Mouse (Mus musculus) heart, embryonic 13.5 days (tissue): ENCODE measurements around the gene Dpf3. TPM values are rescaled to one million over a fixed set of nuclear protein-coding genes. Genes with fewer than 3 reads are reported as not detected.

Source experiments
- ATAC-seq: fragments of 200-750 bp; cut with Nextera tagmentation; 2 replicates; pipeline ENCODE4 v1.8.0; 2017; ENCODE audit warnings: moderate TSS enrichment; ENCODE audit not compliant: insufficient number of reproducible peaks, low FRiP score, low TSS enrichment; ENCODE audit errors: extremely low read depth
- H3K27ac ChIP-seq: fragments of 300-500 bp; sonication (generic); replicated peaks from 2 replicates; pipeline ENCODE4 v1.5.1; 2015; ENCODE audit warnings: moderate library complexity, mild to moderate bottlenecking, inconsistent platforms
- H3K27me3 ChIP-seq: fragments of 300-500 bp; sonication (generic); replicated peaks from 2 replicates; pipeline ENCODE4 v1.6.1; 2015; ENCODE audit warnings: mild to moderate bottlenecking, inconsistent platforms
- H3K36me3 ChIP-seq: fragments of 300-500 bp; sonication (generic); 2 replicates; pipeline ENCODE4 v1.6.1; 2015; ENCODE audit warnings: mild to moderate bottlenecking, inconsistent platforms
- H3K4me1 ChIP-seq: fragments of 300-500 bp; sonication (generic); 2 replicates; pipeline ENCODE4 v1.6.1; 2015; ENCODE audit warnings: inconsistent platforms
- H3K4me2 ChIP-seq: fragments of 300-500 bp; sonication (generic); 2 replicates; pipeline ENCODE4 v1.6.1; 2015; ENCODE audit warnings: inconsistent platforms, mild to moderate bottlenecking, moderate library complexity
- H3K4me3 ChIP-seq: fragments of 300-500 bp; sonication (generic); 2 replicates; pipeline ENCODE4 v1.5.1; 2015; ENCODE audit warnings: moderate library complexity, mild to moderate bottlenecking, inconsistent platforms
- H3K9ac ChIP-seq: fragments of 300-500 bp; sonication (generic); 2 replicates; pipeline ENCODE4 v1.6.1; 2015; ENCODE audit warnings: inconsistent platforms, mild to moderate bottlenecking, moderate library complexity
- H3K9me3 ChIP-seq: fragments of 300-500 bp; sonication (generic); 2 replicates; pipeline ENCODE4 v1.6.1; 2016; ENCODE audit warnings: inconsistent platforms
- WGBS: fragments of 180-500 bp; shearing (Covaris S2); methylation state at CpG from one replicate; pipeline ENCODE4 v1.1.7; 2015; ENCODE audit warnings: mixed read lengths; 5-methylcytosine and 5-hydroxymethylcytosine counted together
- polyA plus RNA-seq: library from polyadenylated mRNA; unstranded; fragments of >200 nt; fragmentation: Nextera tagmentation; extraction: Ambion mirVana; gene quantifications from 2 replicates; pipeline ENCODE4 v1.2.1, GENCODE M21; 2015

Gene Dpf3
- polyA plus RNA-seq, 1 experiment from 2014 or later: 18.8 TPM

GRCm38 (mm10) chr12:83235781-83236180 lies 251.7 kb downstream of the Dpf3 start:
- no peak overlapping the region for H3K4me2 ChIP-seq
- ATAC-seq: no peak
- 88% methylated on average over 6 of the region's 6 CpGs for WGBS
- no peak overlapping the region for H3K27ac ChIP-seq
- H3K36me3 ChIP-seq: no peaks in the 10 kb centered on the region
- H3K4me1 ChIP-seq: peaks cover 31% of the 10 kb centered on the region
- no peak overlapping the region for H3K4me3 ChIP-seq
- no peak overlapping the region for H3K9ac ChIP-seq
- 0 out of 2 replicates have a peak, but pooled peaks cover 5% of the 10 kb centered on the region for H3K9me3 ChIP-seq
- no peaks in the 10 kb centered on the region for H3K27me3 ChIP-seq

- Histone ChIP-seq H3K27ac (no peak overlapping the region), H3K9me3 (0 out of 2 replicates have a peak, but pooled peaks cover 8% of the 10 kb centered on the region), H3K4me2 (no peak overlapping the region), H3K4me3 (no peak overlapping the region), H3K27me3 (no peaks in the 10 kb centered on the region), H3K9ac (no peak overlapping the region), H3K4me1 (peaks cover 23% of the 10 kb centered on the region), H3K36me3 (no peaks in the 10 kb centered on the region)
- ATAC-seq: no peak
- 47% methylated on average over 2 of the region's 2 CpGs for WGBS
Measured at GRCm38 (mm10) chr12:83234981-83235380, 252.5 kb downstream of the Dpf3 start.

GRCm38 (mm10) chr12:83233651-83234050 lies 253.9 kb downstream of the Dpf3 start:
- no peak for ATAC-seq
- no peaks in the 10 kb centered on the region for H3K36me3 ChIP-seq
- H3K27me3 ChIP-seq: no peaks in the 10 kb centered on the region
- no peak overlapping the region for H3K4me2 ChIP-seq
- peak overlapping the region; percentile 48; the same call in 1 of the 2 replicates for H3K27ac ChIP-seq
- peaks cover 27% of the 10 kb centered on the region for H3K4me1 ChIP-seq
- H3K4me3 ChIP-seq: no peak overlapping the region
- 41% methylated on average over 7 of the region's 7 CpGs for WGBS
- 0 out of 2 replicates have a peak, but pooled peaks cover 8% of the 10 kb centered on the region for H3K9me3 ChIP-seq
- no peak overlapping the region for H3K9ac ChIP-seq

GRCm38 (mm10) chr12:83232916-83233315 lies 254.6 kb downstream of the Dpf3 start:
- WGBS: 60% methylated on average over 5 of the region's 5 CpGs
- Histone ChIP-seq H3K27ac (0 out of 2 replicates have a peak overlapping the region, but pooled peaks have one; percentile 2), H3K9ac (no peak overlapping the region), H3K36me3 (no peaks in the 10 kb centered on the region), H3K9me3 (0 out of 2 replicates have a peak, but pooled peaks cover 8% of the 10 kb centered on the region), H3K4me3 (no peak overlapping the region), H3K4me1 (peaks cover 31% of the 10 kb centered on the region), H3K4me2 (no peak overlapping the region), H3K27me3 (no peaks in the 10 kb centered on the region)
- no peak for ATAC-seq

GRCm38 (mm10) chr12:83231258-83231657 lies 256.3 kb downstream of the Dpf3 start:
- no peak for ATAC-seq
- Histone ChIP-seq H3K36me3 (no peaks in the 10 kb centered on the region), H3K27me3 (no peaks in the 10 kb centered on the region), H3K27ac (no peak overlapping the region), H3K9ac (no peak overlapping the region), H3K4me1 (peaks cover 44% of the 10 kb centered on the region), H3K4me2 (no peak overlapping the region), H3K4me3 (no peak overlapping the region), H3K9me3 (0 out of 2 replicates have a peak, but pooled peaks cover 8% of the 10 kb centered on the region)
- 85% methylated on average over 4 of the region's 4 CpGs for WGBS

GRCm38 (mm10) chr12:83229683-83230082 lies 257.8 kb downstream of the Dpf3 start:
- H3K36me3 ChIP-seq: no peaks in the 10 kb centered on the region
- no peak overlapping the region for H3K4me2 ChIP-seq
- H3K9me3 ChIP-seq: 0 out of 2 replicates have a peak, but pooled peaks cover 8% of the 10 kb centered on the region
- no peaks in the 10 kb centered on the region for H3K27me3 ChIP-seq
- WGBS: 43% methylated on average over 6 of the region's 6 CpGs
- H3K9ac ChIP-seq: no peak overlapping the region
- H3K27ac ChIP-seq: 0 out of 2 replicates have a peak overlapping the region, but pooled peaks have one; percentile 2
- ATAC-seq: no peak
- H3K4me3 ChIP-seq: no peak overlapping the region
- peaks cover 40% of the 10 kb centered on the region for H3K4me1 ChIP-seq

- H3K9me3 ChIP-seq: 0 out of 2 replicates have a peak, but pooled peaks cover 8% of the 10 kb centered on the region
- WGBS: 70% methylated on average over 4 of the region's 4 CpGs
- H3K4me1 ChIP-seq: peaks cover 23% of the 10 kb centered on the region
- H3K4me2 ChIP-seq: no peak overlapping the region
- H3K9ac ChIP-seq: no peak overlapping the region
- no peak overlapping the region for H3K4me3 ChIP-seq
- no peak for ATAC-seq
- H3K27ac ChIP-seq: no peak overlapping the region
- no peaks in the 10 kb centered on the region for H3K36me3 ChIP-seq
- H3K27me3 ChIP-seq: no peaks in the 10 kb centered on the region
Measured at GRCm38 (mm10) chr12:83227014-83227413, 260.5 kb downstream of the Dpf3 start.

- no peaks in the 10 kb centered on the region for H3K36me3 ChIP-seq
- no peak for ATAC-seq
- H3K9ac ChIP-seq: no peak overlapping the region
- no peak overlapping the region for H3K4me3 ChIP-seq
- H3K4me2 ChIP-seq: no peak overlapping the region
- WGBS: 63% methylated on average over 7 of the region's 7 CpGs
- H3K4me1 ChIP-seq: peaks cover 8% of the 10 kb centered on the region
- H3K27me3 ChIP-seq: no peaks in the 10 kb centered on the region
- no peak overlapping the region for H3K27ac ChIP-seq
- H3K9me3 ChIP-seq: no peaks in the 10 kb centered on the region
Measured at GRCm38 (mm10) chr12:83220964-83221363, 266.6 kb downstream of the Dpf3 start.

GRCm38 (mm10) chr12:83213879-83214341 lies 273.6 kb downstream of the Dpf3 start:
- Histone ChIP-seq H3K27ac (peak overlapping the region; percentile 83), H3K9ac (peak overlapping the region; percentile 63)

GRCm38 (mm10) chr12:83211976-83212375 lies 275.5 kb downstream of the Dpf3 start:
- no peak overlapping the region for H3K4me2 ChIP-seq
- peaks cover 72% of the 10 kb centered on the region for H3K4me1 ChIP-seq
- H3K27ac ChIP-seq: no peak overlapping the region
- no peak for ATAC-seq
- H3K9me3 ChIP-seq: no peaks in the 10 kb centered on the region
- H3K27me3 ChIP-seq: no peaks in the 10 kb centered on the region
- H3K4me3 ChIP-seq: no peak overlapping the region
- 51% methylated on average over 2 of the region's 2 CpGs for WGBS
- H3K36me3 ChIP-seq: peaks cover 3% of the 10 kb centered on the region; the same call in 1 of the 2 replicates
- no peak overlapping the region for H3K9ac ChIP-seq

More at GRCm38 (mm10) chr12:83213879-83214341, 273.6 kb downstream of the Dpf3 start:
- Histone ChIP-seq H3K4me3 (peak overlapping the region; percentile 4; the same call in 1 of the 2 replicates), H3K9me3 (no peaks in the 10 kb centered on the region), H3K4me1 (peaks cover 54% of the 10 kb centered on the region), H3K27me3 (no peaks in the 10 kb centered on the region), H3K4me2 (peak overlapping the region; percentile 32), H3K36me3 (peaks cover 3% of the 10 kb centered on the region; the same call in 1 of the 2 replicates)
- WGBS: 25% methylated on average over 6 of the region's 6 CpGs
- no peak for ATAC-seq

GRCm38 (mm10) chr12:83211146-83211822 lies 276.2 kb downstream of the Dpf3 start:
- H3K27ac ChIP-seq: 0 out of 2 replicates have a peak overlapping the region, but pooled peaks have one; percentile 88
- H3K4me2 ChIP-seq: no peak overlapping the region

More at GRCm38 (mm10) chr12:83211146-83211822, 276.2 kb downstream of the Dpf3 start:
- 69% methylated on average over 7 of the region's 7 CpGs for WGBS
- peaks cover 3% of the 10 kb centered on the region; the same call in 1 of the 2 replicates for H3K36me3 ChIP-seq
- H3K9ac ChIP-seq: no peak overlapping the region
- H3K4me3 ChIP-seq: no peak overlapping the region
- no peaks in the 10 kb centered on the region for H3K9me3 ChIP-seq
- H3K27me3 ChIP-seq: no peaks in the 10 kb centered on the region
- no peak for ATAC-seq
- peaks cover 76% of the 10 kb centered on the region for H3K4me1 ChIP-seq
